ENCODE assay signal across 9 mouse cellular contexts in genomic region chr11:96006367-96006851, GRCm38 (mm10). TPM values are rescaled to one million over a fixed set of nuclear protein-coding genes. Genes with fewer than 3 reads are reported as not detected.
A peak's percentile ranks its signal among the peaks of the same experiment; 100 is the strongest.
DNase-seq lines count a peak whose midpoint lies in the region; ATAC-seq lines count a peak whose summit lies in the region.
"Had no signal": no experiment of that assay in that cellular context is flagged by ENCODE, and none has a peak within 500 bp of the region (broad histone marks: within the 10 kb centered on the region; RNA-seq: fewer than 3 reads in every experiment).

No protein-coding gene starts in this region.

- H3K4me2 ChIP-seq in kidney, embryonic 16.5 days (replicated peaks; ENCODE audit: low read depth, low read length), result peak overlapping the region; percentile 98
- peak overlapping the region; percentile 84 for H3K4me2 ChIP-seq in embryonic facial prominence, embryonic 11.5 days (ENCODE audit: low read depth, low read length)
- peak overlapping the region; percentile 99 for H3K4me2 ChIP-seq in heart, embryonic 16.5 days (ENCODE audit: low read depth, low read length)
- peak overlapping the region; percentile 93 for H3K4me2 ChIP-seq in liver, embryonic 16.5 days (ENCODE audit: low read depth, low read length)

- no peaks in the 10 kb centered on the region for H3K36me3 ChIP-seq in kidney, embryonic 16.5 days (ENCODE audit: insufficient read depth, low read length)
- no peaks in the 10 kb centered on the region for H3K36me3 ChIP-seq in embryonic facial prominence, embryonic 11.5 days (replicated peaks; ENCODE audit: control insufficient read depth, insufficient read depth, low read depth, low read length)
- H3K36me3 ChIP-seq in heart, embryonic 16.5 days (ENCODE audit: control insufficient read depth, insufficient read depth), result no peaks in the 10 kb centered on the region
- no peaks in the 10 kb centered on the region for H3K36me3 ChIP-seq in liver, embryonic 16.5 days (ENCODE audit: control insufficient read depth, insufficient read depth)

- peak overlapping the region; percentile 96 for H3K27ac ChIP-seq in kidney, embryonic 16.5 days (ENCODE audit: low read length)
- H3K27ac ChIP-seq in embryonic facial prominence, embryonic 11.5 days (replicated peaks; ENCODE audit: low read depth, low read length), result peak overlapping the region; percentile 98
- 0 out of 2 replicates have a peak overlapping the region, but pooled peaks have one; percentile 15 for H3K27ac ChIP-seq in heart, embryonic 16.5 days (ENCODE audit: low read length)
- H3K27ac ChIP-seq in liver, embryonic 16.5 days (ENCODE audit: low read length), result no peak overlapping the region

- H3K9ac ChIP-seq in kidney, embryonic 16.5 days (replicated peaks; ENCODE audit: low read length), result peak overlapping the region; percentile 97
- H3K9ac ChIP-seq in embryonic facial prominence, embryonic 11.5 days (replicated peaks; ENCODE audit: low read length), result peak overlapping the region; percentile 99
- peak overlapping the region; percentile 95 for H3K9ac ChIP-seq in heart, embryonic 16.5 days (ENCODE audit: low read length)
- H3K9ac ChIP-seq in liver, embryonic 16.5 days (ENCODE audit: low read depth, low read length), result peak overlapping the region; percentile 69; the same call in 1 of the 2 replicates

- H3K4me1 ChIP-seq in kidney, embryonic 16.5 days (ENCODE audit: insufficient read depth, low read length), result peaks cover 36% of the 10 kb centered on the region
- H3K4me1 ChIP-seq in embryonic facial prominence, embryonic 11.5 days (ENCODE audit: control insufficient read depth, insufficient read depth, low read length), result no peaks in the 10 kb centered on the region; the same call in 1 of the 2 replicates
- H3K4me1 ChIP-seq in heart, embryonic 16.5 days (ENCODE audit: control insufficient read depth, insufficient read depth, low read length), result peaks cover 34% of the 10 kb centered on the region
- H3K4me1 ChIP-seq in liver, embryonic 16.5 days (ENCODE audit: control insufficient read depth, low read depth, low read length), result peaks cover 26% of the 10 kb centered on the region

- DNase-seq in kidney, adult 9 months, result no peak
- DNase-seq in embryonic facial prominence, embryonic 11.5 days (ENCODE audit: low spot score), result no peak
- no peak for DNase-seq in adipocyte (ENCODE audit: low spot score)
- DNase-seq in urinary bladder, adult 2 months (ENCODE audit: low spot score), result no peak

- H3K4me3 ChIP-seq in kidney, embryonic 16.5 days (ENCODE audit: low read length), result peak overlapping the region; percentile 90
- H3K4me3 ChIP-seq in embryonic facial prominence, embryonic 11.5 days (ENCODE audit: low read depth, low read length), result peak overlapping the region; percentile 98
- peak overlapping the region; percentile 83 for H3K4me3 ChIP-seq in heart, embryonic 16.5 days (ENCODE audit: low read length)
- H3K4me3 ChIP-seq in liver, embryonic 16.5 days (ENCODE audit: low read depth, low read length), result peak overlapping the region; percentile 72

- ATAC-seq in kidney, embryonic 16.5 days (ENCODE audit: low FRiP score, low TSS enrichment), result 0 out of 2 replicates have a peak, but pooled peaks have one; percentile 25
- ATAC-seq in embryonic facial prominence, embryonic 11.5 days (replicated peaks; ENCODE audit: insufficient number of reproducible peaks, low FRiP score, low TSS enrichment, low read depth), result no peak
- no peak for ATAC-seq in heart, embryonic 16.5 days (replicated peaks; ENCODE audit: extremely low read depth, insufficient read depth, low FRiP score)
- ATAC-seq in liver, embryonic 16.5 days (ENCODE audit: low read depth), result 0 out of 2 replicates have a peak, but pooled peaks have one; percentile 11
- no peak for ATAC-seq in erythroid progenitor cell, adult 5-6 weeks (replicated peaks; ENCODE audit: low FRiP score, poor library complexity, severe bottlenecking)

- peaks cover 7% of the 10 kb centered on the region; the same call in 1 of the 2 replicates for H3K27me3 ChIP-seq in kidney, embryonic 16.5 days (ENCODE audit: insufficient read depth, low read length)
- H3K27me3 ChIP-seq in embryonic facial prominence, embryonic 11.5 days (ENCODE audit: control insufficient read depth, insufficient read depth, low read length), result no peaks in the 10 kb centered on the region
- no peaks in the 10 kb centered on the region for H3K27me3 ChIP-seq in heart, embryonic 16.5 days (ENCODE audit: control insufficient read depth, insufficient read depth, low read length)
- peaks cover 48% of the 10 kb centered on the region for H3K27me3 ChIP-seq in liver, embryonic 16.5 days (ENCODE audit: control insufficient read depth, insufficient read depth, low read depth, low read length)

- WGBS in kidney, embryonic 16.5 days, result 0% methylated on average over 33 of the region's 33 CpGs
- WGBS in embryonic facial prominence, embryonic 11.5 days, result under 1% methylated on average over 33 of the region's 33 CpGs
- WGBS in heart, embryonic 16.5 days, result under 1% methylated on average over 33 of the region's 33 CpGs
- WGBS in liver, embryonic 16.5 days (ENCODE audit: insufficient replicate concordance), result under 1% methylated on average over 33 of the region's 33 CpGs

- no peaks in the 10 kb centered on the region for H3K9me3 ChIP-seq in kidney, embryonic 16.5 days (ENCODE audit: low read length)
- no peaks in the 10 kb centered on the region for H3K9me3 ChIP-seq in embryonic facial prominence, embryonic 11.5 days (replicated peaks; ENCODE audit: control insufficient read depth, low read length)
- H3K9me3 ChIP-seq in heart, embryonic 16.5 days (replicated peaks; ENCODE audit: control insufficient read depth, low read length), result no peaks in the 10 kb centered on the region
- no peaks in the 10 kb centered on the region for H3K9me3 ChIP-seq in liver, embryonic 16.5 days (replicated peaks; ENCODE audit: control insufficient read depth, low read length)

RNA-seq across cellular contexts. Expression of gene Igf2bp1, which starts 0.7 kb away (rescaled TPM):
- polyA plus RNA-seq in kidney, embryonic 16.5 days (2015; fragmentation: Nextera tagmentation; extraction: Ambion mirVana), result 57.2 and 62.5 TPM in 2 replicates
- 78.7 and 85.5 TPM in 2 replicates for polyA plus RNA-seq in embryonic facial prominence, embryonic 11.5 days (2014; fragmentation: Nextera tagmentation; extraction: Ambion mirVana)
- 21.1 and 24.6 TPM in 2 replicates for polyA plus RNA-seq in heart, embryonic 16.5 days (2015; fragmentation: Nextera tagmentation; extraction: Ambion mirVana)
- 10.4 and 10.8 TPM in 2 replicates for polyA plus RNA-seq in liver, embryonic 16.5 days (2015; fragmentation: Nextera tagmentation; extraction: Ambion mirVana)
- total RNA-seq in erythroid progenitor cell, adult 5-6 weeks (2015; ENCODE audit: low replicate concordance), result not detected in 2 replicates
- total RNA-seq in erythroid progenitor cell, adult 5-6 weeks (2017; ENCODE audit: low replicate concordance), result not detected in 2 replicates
- 0.33 and 0.41 TPM in 2 replicates for polyA plus RNA-seq in urinary bladder, adult 2 months (2012; rRNA removed)

RNA-seq across cellular contexts. Expression of gene Gip, which starts 17.9 kb away (rescaled TPM):
- not detected in 2 replicates for polyA plus RNA-seq in kidney, embryonic 16.5 days (2015; fragmentation: Nextera tagmentation; extraction: Ambion mirVana)
- 0.50 TPM in 1 of 2 replicates, not detected in the other for polyA plus RNA-seq in embryonic facial prominence, embryonic 11.5 days (2014; fragmentation: Nextera tagmentation; extraction: Ambion mirVana)
- not detected in 2 replicates for polyA plus RNA-seq in heart, embryonic 16.5 days (2015; fragmentation: Nextera tagmentation; extraction: Ambion mirVana)
- 0.25 TPM in 1 of 2 replicates, not detected in the other for polyA plus RNA-seq in liver, embryonic 16.5 days (2015; fragmentation: Nextera tagmentation; extraction: Ambion mirVana)
- total RNA-seq in erythroid progenitor cell, adult 5-6 weeks (2015; ENCODE audit: low replicate concordance), result not detected in 2 replicates
- total RNA-seq in erythroid progenitor cell, adult 5-6 weeks (2017; ENCODE audit: low replicate concordance), result not detected in 2 replicates
- polyA plus RNA-seq in urinary bladder, adult 2 months (2012; rRNA removed), result not detected in 2 replicates
- total RNA-seq: adrenal gland, adult 18-20 months had no signal

RNA-seq across cellular contexts. Expression of gene Snf8, which starts 28.3 kb away (rescaled TPM):
- polyA plus RNA-seq in kidney, embryonic 16.5 days (2015; fragmentation: Nextera tagmentation; extraction: Ambion mirVana), result 93.1 and 96.0 TPM in 2 replicates
- polyA plus RNA-seq in embryonic facial prominence, embryonic 11.5 days (2014; fragmentation: Nextera tagmentation; extraction: Ambion mirVana), result 37.3 and 37.7 TPM in 2 replicates
- polyA plus RNA-seq in heart, embryonic 16.5 days (2015; fragmentation: Nextera tagmentation; extraction: Ambion mirVana), result 69.3 and 72.0 TPM in 2 replicates
- 47.5 and 54.4 TPM in 2 replicates for polyA plus RNA-seq in liver, embryonic 16.5 days (2015; fragmentation: Nextera tagmentation; extraction: Ambion mirVana)
- 22.0 and 55.8 TPM in 2 replicates for total RNA-seq in erythroid progenitor cell, adult 5-6 weeks (2015; ENCODE audit: low replicate concordance)
- total RNA-seq in erythroid progenitor cell, adult 5-6 weeks (2017; ENCODE audit: low replicate concordance), result 5.6 and 25.9 TPM in 2 replicates
- polyA plus RNA-seq in urinary bladder, adult 2 months (2012; rRNA removed), result 50.3 and 53.7 TPM in 2 replicates

RNA-seq across cellular contexts. Expression of gene Ube2z, which starts 58.8 kb away (rescaled TPM):
- polyA plus RNA-seq in kidney, embryonic 16.5 days (2015; fragmentation: Nextera tagmentation; extraction: Ambion mirVana), result 38.7 and 42.0 TPM in 2 replicates
- polyA plus RNA-seq in embryonic facial prominence, embryonic 11.5 days (2014; fragmentation: Nextera tagmentation; extraction: Ambion mirVana), result 28.2 and 28.3 TPM in 2 replicates
- polyA plus RNA-seq in heart, embryonic 16.5 days (2015; fragmentation: Nextera tagmentation; extraction: Ambion mirVana), result 29.1 and 31.4 TPM in 2 replicates
- polyA plus RNA-seq in liver, embryonic 16.5 days (2015; fragmentation: Nextera tagmentation; extraction: Ambion mirVana), result 13.2 TPM in 2 replicates
- total RNA-seq in erythroid progenitor cell, adult 5-6 weeks (2015; ENCODE audit: low replicate concordance), result 18.7 and 19.7 TPM in 2 replicates
- 9.7 and 26.2 TPM in 2 replicates for total RNA-seq in erythroid progenitor cell, adult 5-6 weeks (2017; ENCODE audit: low replicate concordance)
- 56.8 and 65.1 TPM in 2 replicates for polyA plus RNA-seq in urinary bladder, adult 2 months (2012; rRNA removed)

Comparison
In these comparisons a context has a peak if more than half of its experiments do, and no peak if none do; other contexts are left out.
1. ATAC-seq: peak in kidney, embryonic 16.5 days (single experiment) and liver, embryonic 16.5 days (single experiment); none in embryonic facial prominence, embryonic 11.5 days (single experiment), heart, embryonic 16.5 days (single experiment) and erythroid progenitor cell, adult 5-6 weeks (single experiment).
2. Peak in every context shown above with its lines, with median percentiles within 50 percentile points of each other: H3K4me2 ChIP-seq, H3K4me3 ChIP-seq and H3K9ac ChIP-seq.